Mouse (Mus musculus) adrenal gland, postnatal 10 days (tissue): ENCODE measurements around the gene Ccdc110. TPM values are rescaled to one million over a fixed set of nuclear protein-coding genes. Genes with fewer than 3 reads are reported as not detected.

Experiments
- DNase-seq: peaks from one replicate; pipeline ENCODE4 v3.0.0; 2021; ENCODE audit warnings: mixed read lengths
- total RNA-seq, 2 experiments: library from RNA; stranded (reverse); gene quantifications; 2 replicates each; pipeline ENCODE4 v1.2.3; 2021

The Ccdc110 gene
- total RNA-seq, 2 experiments from 2014 or later = 0.21 TPM; not detected in 1

- no peak for DNase-seq
Measured at GRCm38 (mm10) chr8:45975837-45976468, 41.5 kb downstream of the Ccdc110 start.

- no peak for DNase-seq
Measured at GRCm38 (mm10) chr8:45986665-45987064, 52.2 kb downstream of the Ccdc110 start.

GRCm38 (mm10) chr8:45988189-45988588 lies 53.8 kb downstream of the Ccdc110 start:
- no peak for DNase-seq

GRCm38 (mm10) chr8:45990631-45991310 lies 56.4 kb downstream of the Ccdc110 start:
- no peak for DNase-seq

Other genes starting within 250 kb of the Ccdc110 start
- 10 to 100 TPM; 21.6 to 41.8 TPM for gene Pdlim3, start 49.2 kb upstream of the Ccdc110 start, total RNA-seq
- 1 to 10 TPM; 1.0 to 2.5 TPM for gene 1700029J07Rik, start 40.6 kb downstream of the Ccdc110 start, total RNA-seq
- 10 to 100 TPM; 50.9 to 52.5 TPM for gene Ufsp2, start 40.9 kb downstream of the Ccdc110 start, total RNA-seq
- gene Lrp2bp, start 64.7 kb downstream of the Ccdc110 start, total RNA-seq = under 1 TPM; 0.09 to 0.24 TPM
- gene Ankrd37, start 71.1 kb downstream of the Ccdc110 start, total RNA-seq = 1 to 10 TPM; 1.7 to 5.3 TPM
- 10 to 100 TPM; 16.7 to 21.2 TPM for gene Cfap97, start 217.2 kb downstream of the Ccdc110 start, total RNA-seq
- 10 to 100 TPM; 17.0 to 18.7 TPM for gene Snx25, start 217.5 kb downstream of the Ccdc110 start, total RNA-seq